Mouse (Mus musculus): ENCODE results near the gene Mrpl9. TPM values are rescaled to one million over a fixed set of nuclear protein-coding genes. Genes with fewer than 3 reads are reported as not detected.

Gene Mrpl9
- polyA plus RNA-seq, 1 experiment from 2014 or later = 72.3 TPM

DNA sequence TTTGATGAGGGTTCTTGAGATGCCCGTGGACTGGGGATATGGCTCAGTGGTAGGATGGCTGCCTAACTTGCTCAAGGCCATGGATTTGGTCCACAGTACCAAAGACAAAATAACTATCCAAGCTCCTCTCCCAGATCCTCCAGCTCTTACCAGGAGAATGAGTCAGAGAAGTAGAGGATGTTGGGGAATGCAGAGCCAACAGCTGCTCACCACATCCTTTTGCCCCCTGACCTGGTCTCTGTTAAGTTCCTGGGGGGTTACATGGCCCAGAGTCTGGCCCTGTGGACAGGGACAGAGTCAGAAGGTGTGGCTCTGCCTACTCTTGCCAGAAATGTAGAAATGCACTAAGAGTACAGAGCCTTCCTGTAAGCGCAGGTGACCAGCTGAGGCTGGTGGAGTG lies 16.7 kb downstream of the Mrpl9 start:
- no peak for ATAC-seq (ENCODE audit: low FRiP score, low TSS enrichment)
- Histone ChIP-seq H3K4me2 (replicated peaks; ENCODE audit: low read depth, low read length) (no peak overlapping the region), H3K4me3 (ENCODE audit: low read length) (no peak overlapping the region), H3K4me1 (ENCODE audit: insufficient read depth, low read length) (no peaks in the 10 kb centered on the region), H3K9ac (replicated peaks; ENCODE audit: low read length) (no peak overlapping the region), H3K27me3 (ENCODE audit: insufficient read depth, low read length) (no peaks in the 10 kb centered on the region), H3K9me3 (ENCODE audit: low read length) (no peaks in the 10 kb centered on the region), H3K27ac (ENCODE audit: low read length) (no peak overlapping the region), H3K36me3 (ENCODE audit: insufficient read depth, low read length) (no peaks in the 10 kb centered on the region)
- WGBS = 100% methylated on average over 2 of the region's 2 CpGs

DNA sequence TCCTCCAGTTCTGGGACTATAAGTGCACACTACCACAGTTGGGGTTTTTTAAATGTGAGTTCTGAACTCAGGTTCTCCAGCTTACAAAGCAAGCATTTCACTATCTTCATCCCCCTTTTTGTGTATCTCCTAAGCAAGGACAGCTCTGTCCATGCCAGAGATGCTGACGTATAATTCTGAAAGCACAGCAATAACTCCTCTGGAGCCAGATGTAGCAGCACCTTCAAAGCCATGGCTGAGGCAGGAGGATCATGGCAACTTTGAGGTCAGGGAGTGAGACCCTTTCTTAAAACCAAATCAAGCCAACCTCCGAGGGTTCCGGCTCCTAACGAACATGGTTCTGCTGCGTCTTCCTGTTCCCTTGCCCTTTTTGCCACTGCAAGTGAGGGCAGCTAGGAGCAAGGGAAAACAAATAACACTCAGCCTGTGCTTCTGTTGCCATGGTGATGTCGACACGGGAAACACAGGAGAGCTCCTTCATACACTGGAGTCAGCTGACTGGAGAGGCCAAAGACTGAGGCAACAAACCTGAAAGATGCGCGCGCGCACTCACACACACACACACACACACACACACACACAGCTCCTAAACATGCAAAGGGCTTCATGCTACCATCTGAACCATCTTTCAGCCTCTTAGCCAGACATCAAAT lies 20.9 kb downstream of the Mrpl9 start:
- no peaks in the 10 kb centered on the region for H3K9me3 ChIP-seq (ENCODE audit: low read length)
- no peaks in the 10 kb centered on the region for H3K4me1 ChIP-seq (ENCODE audit: insufficient read depth, low read length)
- no peaks in the 10 kb centered on the region for H3K27me3 ChIP-seq (ENCODE audit: insufficient read depth, low read length)
- no peaks in the 10 kb centered on the region for H3K36me3 ChIP-seq (ENCODE audit: insufficient read depth, low read length)
- H3K4me2 ChIP-seq (replicated peaks; ENCODE audit: low read depth, low read length) = no peak overlapping the region
- no peak overlapping the region for H3K4me3 ChIP-seq (ENCODE audit: low read length)
- WGBS = 46% methylated on average over 11 of the region's 11 CpGs
- no peak for ATAC-seq (ENCODE audit: low FRiP score, low TSS enrichment)
- H3K9ac ChIP-seq (replicated peaks; ENCODE audit: low read length) = no peak overlapping the region
- H3K27ac ChIP-seq (ENCODE audit: low read length) = no peak overlapping the region

- Histone ChIP-seq H3K27ac (ENCODE audit: low read length) (no peak overlapping the region), H3K9ac (replicated peaks; ENCODE audit: low read length) (no peak overlapping the region), H3K4me2 (replicated peaks; ENCODE audit: low read depth, low read length) (no peak overlapping the region), H3K27me3 (ENCODE audit: insufficient read depth, low read length) (no peaks in the 10 kb centered on the region), H3K4me1 (ENCODE audit: insufficient read depth, low read length) (no peaks in the 10 kb centered on the region), H3K4me3 (ENCODE audit: low read length) (no peak overlapping the region), H3K9me3 (ENCODE audit: low read length) (no peaks in the 10 kb centered on the region), H3K36me3 (ENCODE audit: insufficient read depth, low read length) (no peaks in the 10 kb centered on the region)
- no peak for ATAC-seq (ENCODE audit: low FRiP score, low TSS enrichment)
- WGBS = 68% methylated on average over 13 of the region's 13 CpGs
These were observed 22.7 kb downstream of the Mrpl9 start for GRCm38 (mm10) chr3:94465632-94466430.

DNA sequence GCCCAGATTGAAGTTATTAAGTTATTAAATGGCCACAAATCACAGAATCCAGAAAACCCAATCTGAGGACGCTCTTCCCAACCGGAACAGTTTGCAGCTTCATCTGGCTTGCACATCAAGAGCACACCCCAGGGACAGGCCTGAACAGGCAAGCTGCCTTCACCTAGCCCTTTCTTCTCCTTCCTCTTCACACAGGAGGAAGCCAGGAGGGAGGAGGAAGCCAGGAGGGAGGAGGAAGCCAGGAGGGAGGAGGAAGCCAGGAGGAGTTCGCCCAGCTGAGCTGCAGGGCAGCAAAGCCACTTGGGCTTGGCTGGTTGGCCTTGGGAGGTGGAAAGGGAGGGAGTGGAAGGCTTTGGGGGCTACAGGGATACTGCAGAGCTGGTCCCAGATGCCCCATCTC lies 25.8 kb downstream of the Mrpl9 start:
- H3K27ac ChIP-seq (ENCODE audit: low read length) = peak overlapping the region; percentile 0; the same call in 1 of the 2 replicates
- WGBS = 38% methylated on average over 3 of the region's 3 CpGs

DNA sequence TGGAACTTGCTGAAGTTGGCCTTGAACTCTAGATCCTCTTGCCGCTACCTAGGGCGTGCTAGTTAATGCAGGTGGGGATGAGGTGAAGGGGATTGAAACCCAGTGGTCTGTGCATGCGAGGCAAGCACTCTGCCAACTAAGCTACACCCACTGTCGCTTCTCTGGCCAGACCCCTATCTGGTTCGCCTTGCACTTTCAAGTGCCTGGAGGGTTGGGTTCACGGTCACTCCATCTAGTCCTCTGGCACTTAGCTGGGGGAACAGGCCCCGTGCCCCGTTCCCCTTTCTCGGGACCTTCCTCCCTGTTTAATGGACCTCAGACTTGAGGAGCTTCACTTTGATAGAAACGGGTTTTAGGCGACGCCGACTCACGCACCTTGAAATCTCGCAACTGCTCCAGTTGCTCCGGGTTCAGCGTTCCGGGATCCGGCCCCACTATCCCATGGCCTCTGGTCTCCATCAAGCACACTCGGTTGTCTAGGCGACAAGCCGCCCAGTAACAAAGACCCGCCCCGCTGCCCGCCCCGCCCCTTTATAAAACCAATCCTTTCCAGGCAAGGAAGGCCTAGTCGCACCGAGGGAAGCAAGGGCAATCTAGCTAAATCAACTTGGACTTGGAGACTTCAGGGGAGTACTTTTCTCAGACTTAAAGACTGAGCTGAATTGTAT lies 29.5 kb downstream of the Mrpl9 start:
- Histone ChIP-seq H3K36me3 (ENCODE audit: insufficient read depth, low read length) (no peaks in the 10 kb centered on the region), H3K9me3 (ENCODE audit: low read length) (no peaks in the 10 kb centered on the region), H3K9ac (replicated peaks; ENCODE audit: low read length) (0 out of 2 replicates have a peak overlapping the region, but pooled peaks have one; percentile 11), H3K4me3 (ENCODE audit: low read length) (peak overlapping the region; percentile 14), H3K4me1 (ENCODE audit: insufficient read depth, low read length) (peaks cover 14% of the 10 kb centered on the region), H3K27me3 (ENCODE audit: insufficient read depth, low read length) (0 out of 2 replicates have a peak, but pooled peaks cover 2% of the 10 kb centered on the region), H3K4me2 (replicated peaks; ENCODE audit: low read depth, low read length) (peak overlapping the region; percentile 44), H3K27ac (ENCODE audit: low read length) (0 out of 2 replicates have a peak overlapping the region, but pooled peaks have one; percentile 34)
- ATAC-seq (ENCODE audit: low FRiP score, low TSS enrichment) = peak; percentile 77; the same call in 1 of the 2 replicates
- 11% methylated on average over 28 of the region's 28 CpGs for WGBS

More for the DNA sequence above, 25.8 kb downstream of the Mrpl9 start:
- H3K36me3 ChIP-seq (ENCODE audit: insufficient read depth, low read length) = no peaks in the 10 kb centered on the region
- H3K4me2 ChIP-seq (replicated peaks; ENCODE audit: low read depth, low read length) = no peak overlapping the region
- 0 out of 2 replicates have a peak, but pooled peaks cover 2% of the 10 kb centered on the region for H3K27me3 ChIP-seq (ENCODE audit: insufficient read depth, low read length)
- no peak for ATAC-seq (ENCODE audit: low FRiP score, low TSS enrichment)
- H3K9me3 ChIP-seq (ENCODE audit: low read length) = no peaks in the 10 kb centered on the region
- no peak overlapping the region for H3K4me3 ChIP-seq (ENCODE audit: low read length)
- H3K4me1 ChIP-seq (ENCODE audit: insufficient read depth, low read length) = peaks cover 14% of the 10 kb centered on the region
- H3K9ac ChIP-seq (replicated peaks; ENCODE audit: low read length) = no peak overlapping the region

GRCm38 (mm10) chr3:94473115-94473505 lies 30.0 kb downstream of the Mrpl9 start:
- no peaks in the 10 kb centered on the region for H3K36me3 ChIP-seq (ENCODE audit: insufficient read depth, low read length)
- H3K27me3 ChIP-seq (ENCODE audit: insufficient read depth, low read length) = 0 out of 2 replicates have a peak, but pooled peaks cover 2% of the 10 kb centered on the region
- no peak for ATAC-seq (ENCODE audit: low FRiP score, low TSS enrichment)
- 0 out of 2 replicates have a peak overlapping the region, but pooled peaks have one; percentile 11 for H3K9ac ChIP-seq (replicated peaks; ENCODE audit: low read length)
- no peaks in the 10 kb centered on the region for H3K9me3 ChIP-seq (ENCODE audit: low read length)
- H3K4me1 ChIP-seq (ENCODE audit: insufficient read depth, low read length) = peaks cover 17% of the 10 kb centered on the region
- 39% methylated on average over 10 of the region's 10 CpGs for WGBS
- peak overlapping the region; percentile 44 for H3K4me2 ChIP-seq (replicated peaks; ENCODE audit: low read depth, low read length)
- no peak overlapping the region; the same call in 1 of the 2 replicates for H3K4me3 ChIP-seq (ENCODE audit: low read length)
- 0 out of 2 replicates have a peak overlapping the region, but pooled peaks have one; percentile 34 for H3K27ac ChIP-seq (ENCODE audit: low read length)

GRCm38 (mm10) chr3:94473567-94474232 lies 30.6 kb downstream of the Mrpl9 start:
- H3K9me3 ChIP-seq (ENCODE audit: low read length) = no peaks in the 10 kb centered on the region
- H3K27ac ChIP-seq (ENCODE audit: low read length) = no peak overlapping the region
- H3K4me1 ChIP-seq (ENCODE audit: insufficient read depth, low read length) = peaks cover 17% of the 10 kb centered on the region
- H3K9ac ChIP-seq (replicated peaks; ENCODE audit: low read length) = no peak overlapping the region
- H3K27me3 ChIP-seq (ENCODE audit: insufficient read depth, low read length) = peaks cover 6% of the 10 kb centered on the region
- H3K4me2 ChIP-seq (replicated peaks; ENCODE audit: low read depth, low read length) = no peak overlapping the region
- H3K36me3 ChIP-seq (ENCODE audit: insufficient read depth, low read length) = no peaks in the 10 kb centered on the region
- WGBS = 67% methylated on average over 5 of the region's 5 CpGs
- no peak for ATAC-seq (ENCODE audit: low FRiP score, low TSS enrichment)
- H3K4me3 ChIP-seq (ENCODE audit: low read length) = no peak overlapping the region

DNA sequence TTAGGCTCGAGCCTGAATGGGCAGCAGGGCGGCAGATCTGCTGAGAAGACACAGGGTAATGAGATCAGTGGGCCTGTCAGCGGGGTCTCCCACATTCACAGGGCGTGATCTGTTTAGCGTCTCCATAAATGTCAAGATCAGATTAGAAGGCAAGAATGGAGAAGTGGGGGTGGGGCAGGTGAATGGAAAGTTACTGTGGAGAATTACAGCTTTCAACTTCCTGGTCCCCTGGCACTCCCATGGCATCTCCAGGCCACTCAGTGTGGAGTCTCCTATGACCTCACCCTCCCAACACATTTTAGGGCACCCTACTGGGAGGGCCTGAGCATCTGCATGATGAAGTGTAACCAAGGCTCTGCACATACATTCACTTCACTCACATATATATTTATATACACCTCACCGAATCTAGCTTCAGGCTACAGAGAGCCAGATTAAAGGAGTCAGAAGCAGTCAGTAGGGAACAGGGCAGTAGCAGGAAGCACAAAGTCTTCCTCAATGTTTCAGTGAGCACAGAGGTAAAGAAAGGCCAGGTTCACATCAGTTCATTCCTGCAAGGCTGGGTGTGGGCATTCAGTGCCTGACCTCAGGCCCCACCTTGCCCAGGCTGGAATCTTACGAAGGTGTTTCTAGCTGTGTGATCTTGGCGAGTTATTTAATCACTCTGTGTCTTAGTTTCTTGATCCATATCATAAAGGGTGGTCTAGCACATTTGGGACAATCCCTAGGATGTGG lies 33.4 kb downstream of the Mrpl9 start:
- Histone ChIP-seq H3K9ac (replicated peaks; ENCODE audit: low read length) (no peak overlapping the region), H3K36me3 (ENCODE audit: insufficient read depth, low read length) (no peaks in the 10 kb centered on the region), H3K27me3 (ENCODE audit: insufficient read depth, low read length) (peaks cover 16% of the 10 kb centered on the region), H3K27ac (ENCODE audit: low read length) (no peak overlapping the region), H3K9me3 (ENCODE audit: low read length) (no peaks in the 10 kb centered on the region), H3K4me1 (ENCODE audit: insufficient read depth, low read length) (peaks cover 17% of the 10 kb centered on the region), H3K4me3 (ENCODE audit: low read length) (no peak overlapping the region), H3K4me2 (replicated peaks; ENCODE audit: low read depth, low read length) (no peak overlapping the region)
- 46% methylated on average over 8 of the region's 8 CpGs for WGBS
- ATAC-seq (ENCODE audit: low FRiP score, low TSS enrichment) = no peak

- H3K27ac ChIP-seq (ENCODE audit: low read length) = no peak overlapping the region
- peaks cover 15% of the 10 kb centered on the region for H3K27me3 ChIP-seq (ENCODE audit: insufficient read depth, low read length)
- 83% methylated on average over 4 of the region's 4 CpGs for WGBS
These were observed 34.3 kb downstream of the Mrpl9 start for GRCm38 (mm10) chr3:94477444-94477843.

More at GRCm38 (mm10) chr3:94477444-94477843, 34.3 kb downstream of the Mrpl9 start:
- Histone ChIP-seq H3K36me3 (ENCODE audit: insufficient read depth, low read length) (no peaks in the 10 kb centered on the region), H3K9me3 (ENCODE audit: low read length) (no peaks in the 10 kb centered on the region), H3K4me3 (ENCODE audit: low read length) (no peak overlapping the region), H3K4me2 (replicated peaks; ENCODE audit: low read depth, low read length) (no peak overlapping the region), H3K9ac (replicated peaks; ENCODE audit: low read length) (no peak overlapping the region), H3K4me1 (ENCODE audit: insufficient read depth, low read length) (peaks cover 14% of the 10 kb centered on the region)
- ATAC-seq (ENCODE audit: low FRiP score, low TSS enrichment) = no peak
